Mouse (Mus musculus) erythroblast, embryonic 14.5 days (primary cell): ENCODE data around the gene Pogk.

Source experiments
- GATA1 ChIP-seq: IDR thresholded peaks from 2 replicates; pipeline ENCODE4 v1.6.1; 2012; ENCODE audit warnings: low read length, inconsistent platforms, mixed read lengths
- TAL1 ChIP-seq: IDR thresholded peaks from 3 replicates; pipeline ENCODE4 v1.6.1; 2012; ENCODE audit warnings: low read length, inconsistent platforms, mixed read lengths

- TF ChIP-seq GATA1: no peak
- TF ChIP-seq TAL1: no peak
These were observed 424 bp downstream of the Pogk start for GRCm38 (mm10) chr1:166409177-166409700.
